Comparison of ENCODE assay signal across 20 mouse cellular contexts in the genomic region with DNA sequence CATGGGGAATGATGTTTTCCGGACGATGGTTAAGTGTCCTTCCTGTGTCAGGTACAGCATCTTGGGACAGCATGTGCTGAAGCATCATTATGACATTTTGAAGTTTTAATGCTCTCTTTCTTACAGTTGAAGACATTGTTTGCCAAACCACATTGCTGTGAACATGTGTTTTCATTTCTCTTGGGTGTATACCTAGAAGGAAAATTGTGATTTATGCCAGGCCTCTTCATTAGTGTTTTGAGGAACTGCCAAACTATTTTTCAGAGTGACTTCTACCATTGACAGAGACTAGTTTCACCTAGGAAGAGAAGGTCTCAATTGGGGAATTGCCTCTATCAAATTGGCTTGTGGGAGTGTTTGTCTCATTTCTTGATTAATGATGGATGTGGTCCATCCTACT. TPM values are rescaled to one million over a fixed set of nuclear protein-coding genes. Genes with fewer than 3 reads are reported as not detected.
A peak's percentile ranks its signal among the peaks of the same experiment; 100 is the strongest.
DNase-seq lines count a peak whose midpoint lies in the region; ATAC-seq lines count a peak whose summit lies in the region.
"Had no signal": no experiment of that assay in that cellular context is flagged by ENCODE, and none has a peak within 500 bp of the region (broad histone marks: within the 10 kb centered on the region; RNA-seq: fewer than 3 reads in every experiment).

No protein-coding gene starts in this region.

- peaks cover 14% of the 10 kb centered on the region for H3K4me1 ChIP-seq in forebrain, embryonic 16.5 days (replicated peaks; ENCODE audit: control insufficient read depth, insufficient read depth, low read length)
- H3K4me1 ChIP-seq in forebrain, embryonic 10.5 days, result no peaks in the 10 kb centered on the region
- peaks cover 14% of the 10 kb centered on the region; the same call in 1 of the 2 replicates for H3K4me1 ChIP-seq in midbrain, embryonic 13.5 days (replicated peaks)
- peaks cover 8% of the 10 kb centered on the region for H3K4me1 ChIP-seq in midbrain, embryonic 16.5 days (ENCODE audit: control insufficient read depth, insufficient read depth, low read length)
- H3K4me1 ChIP-seq in embryonic facial prominence, embryonic 14.5 days (ENCODE audit: control insufficient read depth, insufficient read depth, low read length), result peaks cover 17% of the 10 kb centered on the region

- ATAC-seq in forebrain, embryonic 16.5 days, result no peak
- ATAC-seq in midbrain, embryonic 13.5 days, result no peak
- ATAC-seq in midbrain, embryonic 16.5 days, result no peak
- ATAC-seq in embryonic facial prominence, embryonic 14.5 days (ENCODE audit: low read depth), result no peak
- ATAC-seq: CD4-positive, CD25-positive, alpha-beta regulatory T cell, adult 4 months; hindbrain, postnatal 0 days had no signal

- peak overlapping the region; percentile 64 for H3K27ac ChIP-seq in forebrain, embryonic 16.5 days (ENCODE audit: low read length)
- no peak overlapping the region for H3K27ac ChIP-seq in forebrain, embryonic 10.5 days
- H3K27ac ChIP-seq in midbrain, embryonic 13.5 days, result 0 out of 2 replicates have a peak overlapping the region, but pooled peaks have one; percentile 4
- no peak overlapping the region for H3K27ac ChIP-seq in midbrain, embryonic 16.5 days (ENCODE audit: low read length)
- peak overlapping the region; percentile 13 for H3K27ac ChIP-seq in embryonic facial prominence, embryonic 14.5 days (replicated peaks; ENCODE audit: low read depth, low read length)
- H3K27ac ChIP-seq: gastrocnemius, adult 2 months; heart, embryonic 13.5 days; hindbrain, postnatal 0 days had no signal

- no peaks in the 10 kb centered on the region for H3K36me3 ChIP-seq in forebrain, embryonic 16.5 days (ENCODE audit: control insufficient read depth, insufficient read depth)
- H3K36me3 ChIP-seq in forebrain, embryonic 10.5 days (replicated peaks), result peaks cover 25% of the 10 kb centered on the region
- H3K36me3 ChIP-seq in midbrain, embryonic 13.5 days, result no peaks in the 10 kb centered on the region
- H3K36me3 ChIP-seq in midbrain, embryonic 16.5 days (ENCODE audit: control insufficient read depth, insufficient read depth, low read length), result no peaks in the 10 kb centered on the region
- H3K36me3 ChIP-seq in embryonic facial prominence, embryonic 14.5 days (ENCODE audit: control insufficient read depth, insufficient read depth, low read length), result no peaks in the 10 kb centered on the region

- DNase-seq in forebrain, embryonic 10.5 days (ENCODE audit: extremely low spot score, low spot score), result no peak
- DNase-seq in embryonic facial prominence, embryonic 14.5 days (ENCODE audit: low spot score), result peak; percentile 60
- DNase-seq in adrenal gland, adult 8-10 months, result no peak
- DNase-seq in kidney, adult 8-10 months, result no peak
- DNase-seq: adrenal gland, postnatal 14 days; B cell, adult 2 months; cerebellum, adult 11-12 months; cerebellum, adult 9-10 months; cerebellum, postnatal 25 days; gastrocnemius, adult 2 months; gastrocnemius, postnatal 25 days; heart, postnatal 36 days; kidney, adult 11 months had no signal

- no peak overlapping the region for H3K4me2 ChIP-seq in forebrain, embryonic 16.5 days (ENCODE audit: low read length)
- no peak overlapping the region for H3K4me2 ChIP-seq in midbrain, embryonic 13.5 days (replicated peaks)
- H3K4me2 ChIP-seq in midbrain, embryonic 16.5 days (ENCODE audit: low read length), result no peak overlapping the region
- no peak overlapping the region for H3K4me2 ChIP-seq in embryonic facial prominence, embryonic 14.5 days (ENCODE audit: low read depth, low read length)
- H3K4me2 ChIP-seq: heart, embryonic 13.5 days had no signal

- 75% methylated on average over 2 of the region's 2 CpGs for WGBS in forebrain, embryonic 16.5 days
- WGBS in forebrain, embryonic 10.5 days, result 97% methylated on average over 2 of the region's 2 CpGs
- 75% methylated on average over 2 of the region's 2 CpGs for WGBS in midbrain, embryonic 13.5 days
- 88% methylated on average over 2 of the region's 2 CpGs for WGBS in midbrain, embryonic 16.5 days
- 59% methylated on average over 2 of the region's 2 CpGs for WGBS in embryonic facial prominence, embryonic 14.5 days

- no peak overlapping the region for H3K9ac ChIP-seq in forebrain, embryonic 16.5 days (replicated peaks; ENCODE audit: low read depth, low read length)
- no peak overlapping the region for H3K9ac ChIP-seq in midbrain, embryonic 13.5 days (replicated peaks)
- H3K9ac ChIP-seq in midbrain, embryonic 16.5 days (ENCODE audit: low read depth, low read length), result no peak overlapping the region
- H3K9ac ChIP-seq in embryonic facial prominence, embryonic 14.5 days (ENCODE audit: low read depth, low read length), result no peak overlapping the region
- H3K9ac ChIP-seq: heart, embryonic 13.5 days had no signal

- H3K4me3 ChIP-seq in forebrain, embryonic 16.5 days (replicated peaks; ENCODE audit: low read length), result no peak overlapping the region
- H3K4me3 ChIP-seq in forebrain, embryonic 10.5 days, result no peak overlapping the region
- no peak overlapping the region for H3K4me3 ChIP-seq in midbrain, embryonic 13.5 days (replicated peaks)
- H3K4me3 ChIP-seq in midbrain, embryonic 16.5 days (ENCODE audit: low read depth, low read length), result no peak overlapping the region
- no peak overlapping the region for H3K4me3 ChIP-seq in embryonic facial prominence, embryonic 14.5 days (ENCODE audit: low read depth, low read length)
- H3K4me3 ChIP-seq: gastrocnemius, adult 2 months; heart, embryonic 13.5 days had no signal

- no peaks in the 10 kb centered on the region for H3K27me3 ChIP-seq in forebrain, embryonic 16.5 days (replicated peaks; ENCODE audit: control insufficient read depth, insufficient read depth, low read length)
- no peaks in the 10 kb centered on the region for H3K27me3 ChIP-seq in forebrain, embryonic 10.5 days (ENCODE audit: poor library complexity, severe bottlenecking)
- no peaks in the 10 kb centered on the region for H3K27me3 ChIP-seq in midbrain, embryonic 13.5 days
- H3K27me3 ChIP-seq in midbrain, embryonic 16.5 days (ENCODE audit: control insufficient read depth, insufficient read depth, low read depth, low read length), result no peaks in the 10 kb centered on the region
- H3K27me3 ChIP-seq in embryonic facial prominence, embryonic 14.5 days (replicated peaks; ENCODE audit: control insufficient read depth, insufficient read depth, low read length), result no peaks in the 10 kb centered on the region
- H3K27me3 ChIP-seq: heart, embryonic 13.5 days had no signal

- H3K9me3 ChIP-seq in forebrain, embryonic 16.5 days (ENCODE audit: control insufficient read depth, low read length), result no peaks in the 10 kb centered on the region
- 0 out of 2 replicates have a peak, but pooled peaks cover 3% of the 10 kb centered on the region for H3K9me3 ChIP-seq in forebrain, embryonic 10.5 days
- H3K9me3 ChIP-seq in midbrain, embryonic 13.5 days, result no peaks in the 10 kb centered on the region
- no peaks in the 10 kb centered on the region for H3K9me3 ChIP-seq in midbrain, embryonic 16.5 days (replicated peaks; ENCODE audit: control insufficient read depth, low read length, poor library complexity, severe bottlenecking)
- no peaks in the 10 kb centered on the region for H3K9me3 ChIP-seq in embryonic facial prominence, embryonic 14.5 days (ENCODE audit: control insufficient read depth, low read length)
- H3K9me3 ChIP-seq: G1E had no signal

RNA-seq across cellular contexts. Expression of a gene that starts 44.6 kb away (rescaled TPM):
- 25.2 and 34.5 TPM in 2 replicates for polyA plus RNA-seq in forebrain, embryonic 16.5 days (2015; fragmentation: Nextera tagmentation; extraction: Ambion mirVana)
- 26.8 and 31.1 TPM in 2 replicates for polyA plus RNA-seq in forebrain, embryonic 10.5 days (2016; fragmentation: Nextera tagmentation; extraction: Ambion mirVana)
- polyA plus RNA-seq in midbrain, embryonic 13.5 days (2015; fragmentation: Nextera tagmentation; extraction: Ambion mirVana), result 42.4 and 43.6 TPM in 2 replicates
- polyA plus RNA-seq in midbrain, embryonic 16.5 days (2015; fragmentation: Nextera tagmentation; extraction: Ambion mirVana), result 29.0 and 31.2 TPM in 2 replicates
- polyA plus RNA-seq in embryonic facial prominence, embryonic 14.5 days (2014; fragmentation: Nextera tagmentation; extraction: Ambion mirVana), result 28.7 and 32.0 TPM in 2 replicates
- 100 to 1,000 TPM; 108 to 187 (median 139) TPM for total RNA-seq in adrenal gland, adult 8-10 months (2022)

Comparison
In these comparisons a context has a peak if more than half of its experiments do, and no peak if none do; other contexts are left out.
1. H3K27ac ChIP-seq: peak in forebrain, embryonic 16.5 days (single experiment), midbrain, embryonic 13.5 days (single experiment) and embryonic facial prominence, embryonic 14.5 days (single experiment); none in forebrain, embryonic 10.5 days (single experiment) and midbrain, embryonic 16.5 days (single experiment).